Mouse (Mus musculus) heart, adult 11 months (tissue): ENCODE measurements around the gene Tiam1.

Experiments
- DNase-seq: peaks from one replicate; pipeline ENCODE4 v3.0.0; 2022

Gene Tiam1

GRCm38 (mm10) chr16:90045611-90046010 lies 98.0 kb downstream of the Tiam1 start:
- no peak for DNase-seq

GRCm38 (mm10) chr16:90044004-90044754 lies 99.4 kb downstream of the Tiam1 start:
- DNase-seq = peak; percentile 96

GRCm38 (mm10) chr16:90042874-90043273 lies 100.7 kb downstream of the Tiam1 start:
- DNase-seq = peak; percentile 91

- DNase-seq = no peak
Observed at GRCm38 (mm10) chr16:90042386-90042785, 101.2 kb downstream of the Tiam1 start.

- DNase-seq = no peak
Observed at GRCm38 (mm10) chr16:90040771-90041364, 102.7 kb downstream of the Tiam1 start.

- no peak for DNase-seq
Observed at GRCm38 (mm10) chr16:90035595-90036110, 107.9 kb downstream of the Tiam1 start.

- DNase-seq = no peak
Observed at GRCm38 (mm10) chr16:90030355-90030754, 113.2 kb downstream of the Tiam1 start.

GRCm38 (mm10) chr16:90027886-90028285 lies 115.7 kb downstream of the Tiam1 start:
- no peak for DNase-seq

GRCm38 (mm10) chr16:90025526-90026172 lies 117.9 kb downstream of the Tiam1 start:
- DNase-seq = no peak

- DNase-seq = no peak
Observed at GRCm38 (mm10) chr16:90023665-90024010, 119.9 kb downstream of the Tiam1 start.

GRCm38 (mm10) chr16:90022932-90023664 lies 120.5 kb downstream of the Tiam1 start:
- DNase-seq = no peak

GRCm38 (mm10) chr16:90016046-90016445 lies 127.5 kb downstream of the Tiam1 start:
- DNase-seq = no peak

- DNase-seq = peak; percentile 96
Observed at GRCm38 (mm10) chr16:90014596-90014995, 129.0 kb downstream of the Tiam1 start.

- DNase-seq = no peak
Observed at GRCm38 (mm10) chr16:90011521-90012181, 131.9 kb downstream of the Tiam1 start.

- no peak for DNase-seq
Observed at GRCm38 (mm10) chr16:90008504-90008903, 135.1 kb downstream of the Tiam1 start.

- no peak for DNase-seq
Observed at GRCm38 (mm10) chr16:90007391-90007977, 136.1 kb downstream of the Tiam1 start.

GRCm38 (mm10) chr16:90003556-90003955 lies 140.0 kb downstream of the Tiam1 start:
- no peak for DNase-seq

- peak; percentile 36 for DNase-seq
Observed at GRCm38 (mm10) chr16:89995155-89995554, 148.4 kb downstream of the Tiam1 start.

- peak; percentile 85 for DNase-seq
Observed at GRCm38 (mm10) chr16:89993991-89994825, 149.4 kb downstream of the Tiam1 start.

- peak; percentile 73 for DNase-seq
Observed at GRCm38 (mm10) chr16:89993506-89993905, 150.1 kb downstream of the Tiam1 start.

GRCm38 (mm10) chr16:89991701-89992152 lies 151.8 kb downstream of the Tiam1 start:
- peak; percentile 99 for DNase-seq
